Mouse (Mus musculus) olfactory bulb, adult 2 months (tissue): ENCODE results near the gene Acaca.

Experiments used
- CTCF ChIP-seq: fragments of 200-500 bp; IDR thresholded peaks from 2 replicates; pipeline ENCODE4 v1.5.1; 2012; ENCODE audit warnings: low read depth, mild to moderate bottlenecking, low read length, moderate library complexity; ENCODE audit not compliant: insufficient read depth
- POLR2A ChIP-seq: fragments of 200-500 bp; IDR thresholded peaks from 2 replicates; pipeline ENCODE4 v1.6.1; 2012; ENCODE audit warnings: mild to moderate bottlenecking, low read depth, low read length, moderate library complexity; ENCODE audit not compliant: insufficient read depth

- TF ChIP-seq CTCF (no peak), POLR2A (no peak)
Measured at GRCm38 (mm10) chr11:84146081-84146480, 16.6 kb downstream of the Acaca start.
